Mouse (Mus musculus) neural tube, embryonic 10.5 days (tissue): ENCODE results near the gene Got1.
"Not testable (repeated sequence)": the region's sequence is repeated elsewhere in the genome, so short reads cannot be mapped to it uniquely, and the experiment has no call there.

ENCODE experiments used
- DNase-seq: peaks from one replicate; pipeline ENCODE4 v3.0.0-alpha.2; 2017; ENCODE audit warnings: low spot score; ENCODE audit errors: extremely low spot score

The Got1 gene

DNA sequence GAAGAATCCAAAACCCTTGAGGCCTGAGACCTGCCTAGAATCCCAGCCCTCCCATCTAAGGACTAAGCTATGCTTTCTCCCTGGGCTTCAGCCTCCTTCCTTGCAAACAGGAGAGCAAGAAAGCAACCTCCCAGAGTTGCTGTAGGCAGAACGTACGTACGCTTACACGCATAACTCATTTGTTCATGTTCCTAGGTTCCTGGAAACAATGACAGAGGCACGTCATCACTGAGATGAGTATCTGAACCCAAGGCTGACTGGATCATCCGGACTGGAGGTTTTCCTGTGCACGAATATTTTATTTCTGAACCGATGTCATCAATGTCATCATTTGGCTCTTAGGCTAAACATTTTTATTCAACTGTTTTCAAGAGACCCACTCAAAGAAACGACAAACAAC is 2.4 kb downstream of the Got1 start:
- DNase-seq: no peak

DNA sequence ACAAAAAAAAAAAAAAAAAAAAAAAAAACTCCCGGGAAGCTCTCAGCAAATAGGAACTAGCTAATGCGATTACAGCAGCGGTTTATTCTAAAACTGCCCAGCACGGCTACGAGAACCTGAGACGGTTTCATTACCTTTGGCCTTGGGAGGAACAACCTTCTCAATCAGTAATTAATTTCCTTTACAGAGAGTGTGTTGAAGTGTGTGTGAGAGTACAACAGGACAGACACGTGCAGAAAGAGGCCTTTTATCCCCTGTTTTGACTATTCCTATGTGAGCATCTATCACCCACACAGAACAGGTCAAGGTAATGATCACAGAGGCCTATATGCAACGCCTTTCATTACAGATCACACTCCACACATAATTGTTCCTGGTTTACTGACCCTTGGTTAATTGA is 3.0 kb downstream of the Got1 start:
- no peak for DNase-seq

DNA sequence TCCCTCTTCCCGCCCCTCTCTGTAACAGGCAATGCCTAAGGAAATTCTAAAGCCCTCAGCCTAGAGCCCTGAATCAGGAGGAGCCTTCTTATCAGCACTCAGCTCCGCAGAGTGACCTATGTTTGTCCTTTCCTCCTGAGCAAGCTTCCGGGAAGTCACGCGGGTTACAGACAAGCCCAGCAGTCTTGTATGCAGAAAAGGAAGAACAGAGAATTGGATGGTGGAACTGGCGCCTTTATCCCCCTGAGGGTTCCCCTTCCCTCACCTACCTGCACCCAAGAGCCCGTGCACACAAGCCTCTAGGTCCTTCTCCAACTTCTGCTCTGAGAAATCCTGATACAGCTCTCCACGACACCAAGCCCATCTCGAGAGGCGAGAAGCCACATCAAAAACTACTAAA is 4.0 kb downstream of the Got1 start:
- no peak for DNase-seq

DNA sequence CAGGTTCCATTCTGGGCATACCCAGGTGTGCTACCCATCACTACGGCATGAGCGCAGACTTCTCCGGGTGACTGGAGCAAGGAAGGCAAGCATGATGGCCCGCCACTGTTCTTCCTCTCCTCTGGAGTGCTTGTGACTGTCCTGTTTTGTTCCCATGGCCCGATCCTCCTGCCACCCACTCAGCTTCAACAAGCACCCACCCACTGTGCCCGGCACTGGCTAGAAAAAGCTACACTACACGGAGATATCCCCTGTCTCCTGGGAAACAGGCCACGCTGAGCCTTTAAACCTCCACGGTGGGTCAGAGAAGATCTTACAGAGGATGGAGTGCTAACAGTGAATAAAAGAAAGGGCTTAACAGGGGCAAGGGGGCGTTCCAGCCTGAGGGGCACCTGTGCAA is 5.2 kb downstream of the Got1 start:
- DNase-seq: no peak

DNA sequence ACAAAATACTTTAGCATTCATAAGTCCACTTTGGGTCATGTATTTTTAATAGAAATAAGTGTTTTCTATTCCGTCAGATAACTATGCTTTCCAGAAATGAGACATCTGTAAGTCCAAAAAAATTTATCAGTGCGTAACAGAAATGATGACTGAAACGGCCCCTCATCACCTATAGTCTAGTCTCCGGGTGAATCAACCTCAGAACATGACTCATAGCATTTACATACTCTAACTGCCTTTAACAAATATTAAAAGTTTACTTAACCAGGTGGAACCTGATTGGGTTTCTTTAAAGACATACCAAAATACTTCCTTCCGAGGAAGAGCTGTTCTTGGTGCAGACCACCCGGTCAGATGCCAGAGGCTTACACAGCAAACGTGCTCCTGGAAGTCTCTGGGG is 6.1 kb downstream of the Got1 start:
- no peak for DNase-seq

DNA sequence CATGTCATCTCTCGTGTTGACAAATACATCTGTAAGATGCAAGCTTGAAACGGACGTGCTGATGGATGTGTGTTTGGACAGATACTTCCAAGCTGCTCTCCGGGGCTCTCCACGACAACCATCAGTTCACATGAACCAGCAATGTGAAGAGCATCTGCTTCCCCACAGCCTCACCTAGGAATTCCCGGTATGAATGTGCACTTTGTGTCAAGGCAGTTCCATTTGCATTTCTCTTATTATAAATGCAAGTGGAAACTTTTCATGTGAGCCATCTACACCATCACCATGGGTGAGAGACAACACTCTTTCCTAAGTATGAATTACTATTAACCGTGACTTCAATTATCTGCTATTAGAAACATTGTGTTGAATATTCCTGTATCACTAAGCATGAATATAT is 6.6 kb downstream of the Got1 start:
- DNase-seq: no peak

DNA sequence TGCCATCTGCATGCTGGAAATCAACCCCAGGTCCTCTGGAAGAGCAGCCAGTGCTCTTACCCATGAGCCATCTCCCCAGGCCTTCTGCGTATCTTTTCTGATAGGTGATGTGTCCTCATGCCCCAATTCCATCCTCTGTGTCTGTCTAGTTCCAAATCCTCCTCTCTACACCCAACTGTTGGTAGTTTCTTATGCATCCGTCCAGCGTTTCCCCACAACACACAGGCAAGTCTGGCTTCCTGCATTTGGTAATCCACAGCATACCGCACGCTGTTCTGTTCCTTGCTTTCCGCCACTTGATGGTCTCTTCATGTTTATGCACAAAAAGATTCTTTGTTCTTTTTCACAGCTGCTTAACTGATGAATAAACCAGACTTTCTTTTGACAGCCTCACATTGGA is 7.1 kb downstream of the Got1 start:
- no peak for DNase-seq

DNA sequence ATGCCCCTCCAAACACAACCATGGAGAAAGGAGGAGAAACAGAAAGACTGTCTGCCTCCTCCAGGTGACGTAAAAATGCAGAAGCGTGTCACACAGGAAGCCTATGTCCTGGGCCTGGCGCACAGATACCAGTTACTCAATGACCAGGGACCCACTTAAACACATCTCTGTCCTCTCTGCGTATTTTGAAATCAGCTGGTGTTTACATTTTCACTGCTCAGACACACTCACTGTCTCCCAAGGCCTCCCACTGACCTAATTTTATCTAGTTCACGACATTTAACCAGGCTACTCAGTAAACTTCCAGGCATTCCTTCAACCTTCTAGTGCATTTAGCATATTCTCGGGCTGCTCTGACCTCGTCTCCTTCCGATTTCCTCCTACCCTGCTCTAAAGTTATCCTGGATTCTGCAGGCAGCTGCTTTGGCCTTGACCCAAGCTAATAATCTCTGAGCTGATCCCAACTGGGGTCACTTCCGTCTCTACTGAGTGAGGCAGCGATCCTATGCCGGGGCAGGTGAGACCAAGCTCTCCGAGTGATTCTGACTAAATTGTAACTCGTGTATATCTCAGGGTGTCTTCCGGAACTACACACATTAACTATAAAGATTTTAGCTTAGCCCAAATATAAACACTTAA is 7.9 kb downstream of the Got1 start:
- DNase-seq: no peak

DNA sequence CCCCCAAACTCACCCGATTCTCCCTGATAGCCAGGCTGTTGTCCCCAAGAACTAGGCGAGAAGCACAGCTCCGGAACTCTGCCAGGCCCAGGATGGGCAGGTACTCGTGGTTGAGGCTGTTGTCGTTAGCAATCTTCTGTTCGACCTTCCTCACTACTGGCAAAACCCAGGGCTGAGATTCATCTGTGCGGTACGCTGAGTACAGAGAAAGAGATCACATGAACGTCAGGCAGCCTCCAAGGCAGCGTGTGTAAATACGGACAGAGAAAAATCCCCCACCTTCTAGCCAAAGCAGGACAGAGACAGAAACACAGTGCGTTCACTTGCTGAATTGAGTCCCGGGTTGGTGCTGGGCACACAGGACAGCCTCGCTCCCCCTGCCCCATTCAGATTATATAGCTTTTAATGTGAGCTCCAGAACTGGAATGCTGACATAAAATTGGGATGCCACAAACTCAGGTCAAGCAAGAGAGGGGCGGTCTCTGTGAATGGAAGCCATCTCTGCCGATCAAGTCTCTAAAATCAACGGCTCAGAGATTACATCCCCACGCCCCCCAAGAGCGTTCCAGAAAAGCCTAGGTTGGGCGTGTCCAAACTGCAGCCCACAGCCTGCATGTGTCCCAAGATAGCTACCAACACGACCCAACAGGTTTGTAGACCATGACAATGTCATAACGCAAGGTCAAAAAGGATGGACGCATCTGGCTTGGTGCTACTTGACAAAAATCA is 8.6 kb downstream of the Got1 start:
- no peak for DNase-seq

DNA sequence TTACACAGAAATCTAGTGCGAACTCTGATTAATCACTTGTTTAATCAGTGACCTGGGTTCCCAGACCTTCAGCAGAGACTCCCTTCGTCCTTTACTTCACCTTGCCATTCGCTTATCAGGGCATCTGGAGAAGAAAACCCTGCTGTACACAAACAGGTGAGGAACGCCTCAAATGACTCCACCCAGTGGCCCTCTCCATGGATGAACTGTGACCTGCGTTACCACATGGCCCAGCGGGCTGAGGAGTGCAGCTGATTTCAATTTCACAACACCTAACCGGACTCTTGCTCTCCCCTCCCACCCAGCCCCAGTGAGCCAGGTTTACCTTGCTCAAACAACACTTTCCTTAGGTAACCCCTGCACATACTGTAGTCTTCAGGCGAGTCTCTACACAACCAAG is 10.5 kb downstream of the Got1 start:
- no peak for DNase-seq

DNA sequence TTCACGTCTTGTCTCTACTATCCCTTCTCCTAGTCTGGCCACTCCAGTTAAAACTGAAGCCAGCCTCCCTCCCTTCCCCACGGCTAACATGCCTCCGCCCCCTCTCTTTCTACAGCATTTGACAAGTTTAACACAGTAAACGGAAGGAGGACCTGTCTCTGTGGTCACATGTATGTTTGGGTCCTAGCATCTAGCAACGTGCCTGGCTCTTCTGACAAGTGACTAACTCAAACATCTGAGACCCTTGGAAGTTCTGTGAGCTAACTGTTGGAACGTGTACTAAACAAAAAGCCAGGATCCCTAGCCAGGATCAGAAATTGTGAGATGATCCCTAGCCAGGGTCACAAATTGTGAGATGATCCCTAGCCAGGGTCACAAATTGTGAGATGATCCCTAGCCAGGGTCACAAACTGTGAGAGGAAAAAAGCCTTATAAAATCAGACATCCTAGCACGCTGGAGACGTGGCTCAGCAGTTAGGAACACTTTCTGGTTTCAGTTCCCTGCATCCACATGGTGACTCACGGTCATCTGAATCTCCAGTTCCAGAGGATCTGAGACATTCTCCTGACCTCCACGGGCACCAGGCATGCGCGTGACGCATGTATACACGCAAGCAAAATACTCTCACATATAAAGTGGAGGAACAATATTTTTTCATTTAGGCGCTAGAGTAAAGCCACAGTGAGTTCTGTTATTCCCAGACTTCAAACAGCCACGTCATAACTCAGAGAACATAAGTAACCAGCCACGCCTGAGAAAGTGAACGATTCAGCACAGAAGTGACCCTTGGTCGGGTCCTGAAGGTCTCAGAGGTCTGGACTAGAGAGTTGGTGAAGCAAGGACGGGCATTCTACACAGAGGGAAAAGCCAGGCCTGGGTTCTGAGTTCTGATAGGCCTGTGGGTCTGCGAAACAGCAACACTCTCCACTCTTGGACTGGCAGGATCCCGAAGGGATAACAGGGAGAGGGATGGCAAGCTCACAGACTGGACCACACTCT is 12.5 kb downstream of the Got1 start:
- DNase-seq: no peak

DNA sequence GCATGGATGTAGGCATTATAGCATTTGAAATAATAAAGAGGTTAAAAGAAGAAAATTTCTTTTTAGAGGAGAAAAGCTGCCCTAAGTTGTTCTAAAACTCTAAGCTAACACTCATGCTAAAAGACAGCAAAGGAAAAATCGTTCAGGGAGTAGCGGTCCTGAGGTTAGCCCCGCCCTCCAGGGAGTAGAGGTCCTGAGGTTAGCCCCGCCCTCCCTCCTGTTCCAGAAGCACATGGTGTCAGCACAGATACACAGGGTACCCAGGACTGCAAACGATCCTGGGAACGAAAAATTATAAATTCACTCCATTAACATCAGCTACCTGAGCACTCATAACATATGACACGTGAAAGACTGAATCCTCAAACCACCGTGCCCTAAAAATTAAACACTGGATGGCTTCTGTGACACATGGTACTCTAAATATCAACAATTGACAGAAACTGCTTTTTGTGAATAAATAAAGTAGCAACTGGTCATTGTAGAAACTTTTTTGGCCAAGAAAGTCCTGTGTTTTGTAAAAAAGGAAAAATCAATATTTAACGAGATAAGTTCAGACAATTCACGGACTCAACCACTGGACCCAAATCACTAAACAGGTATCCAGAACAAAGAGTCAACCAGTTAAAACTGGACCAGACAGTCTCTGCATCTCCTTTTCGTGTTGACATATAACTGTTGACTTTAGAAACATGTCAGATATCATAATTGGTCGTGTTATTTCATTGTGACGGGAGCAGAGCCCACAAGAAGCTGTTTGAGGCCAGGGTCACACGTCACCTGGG is 13.8 kb downstream of the Got1 start:
- DNase-seq: no peak

DNA sequence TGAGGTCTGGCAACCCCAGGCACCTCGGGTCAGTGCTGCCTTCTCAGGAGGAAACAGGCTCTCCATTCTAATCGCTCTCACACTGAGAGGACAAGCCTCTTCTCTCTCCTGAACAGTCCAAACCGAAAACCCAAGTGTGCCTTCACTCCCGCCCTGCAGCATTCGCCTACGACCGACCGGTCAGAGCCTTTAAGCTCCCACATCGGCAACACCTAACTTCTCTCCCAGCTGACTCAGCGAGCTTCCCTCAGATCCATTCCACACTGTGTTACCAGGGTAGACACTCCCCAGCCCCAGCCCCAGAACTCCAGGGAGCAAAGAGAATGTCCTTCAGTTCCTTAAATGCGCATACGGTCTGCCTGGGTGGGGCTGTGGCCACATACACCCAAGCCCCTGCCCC is 19.0 kb downstream of the Got1 start:
- no peak for DNase-seq

DNA sequence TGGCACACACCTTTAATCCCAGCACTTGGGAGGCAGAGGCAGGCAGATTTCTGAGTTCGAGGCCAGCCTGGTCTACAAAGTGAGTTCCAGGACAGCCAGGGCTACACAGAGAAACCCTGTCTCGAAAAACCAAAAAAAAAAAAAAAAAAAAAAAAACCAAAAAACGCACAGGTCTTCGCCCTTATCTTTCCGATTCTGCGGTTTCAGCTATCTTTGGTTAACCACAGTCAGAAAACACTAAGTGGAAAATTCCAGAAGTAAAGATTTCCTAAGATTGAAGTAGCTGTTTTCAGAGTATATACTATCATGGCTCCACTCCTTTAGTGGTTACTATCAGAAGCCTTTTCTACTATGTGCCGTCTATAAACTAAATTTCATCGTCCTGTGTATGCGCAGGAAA is 20.8 kb downstream of the Got1 start:
- DNase-seq: not testable (repeated sequence)

DNA sequence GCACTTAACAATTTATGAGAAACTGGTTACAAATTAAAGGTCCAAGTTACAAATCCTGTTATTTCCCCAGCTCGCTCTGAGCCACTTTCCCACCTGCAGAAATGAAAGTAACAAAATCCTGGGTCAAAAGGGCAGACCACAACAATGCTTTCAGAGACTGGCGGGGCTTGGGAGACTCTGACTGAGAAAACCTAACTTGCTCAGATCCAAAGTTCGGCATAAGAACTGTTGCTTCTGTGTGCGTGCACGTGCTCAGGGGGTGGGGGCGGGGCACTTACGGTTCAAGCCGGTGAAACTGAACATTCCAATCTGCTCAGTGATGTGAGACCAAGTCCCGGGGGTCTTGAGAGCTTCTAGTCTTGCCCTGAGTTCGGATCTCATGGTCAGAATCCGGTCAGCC is 21.8 kb downstream of the Got1 start:
- DNase-seq: no peak

DNA sequence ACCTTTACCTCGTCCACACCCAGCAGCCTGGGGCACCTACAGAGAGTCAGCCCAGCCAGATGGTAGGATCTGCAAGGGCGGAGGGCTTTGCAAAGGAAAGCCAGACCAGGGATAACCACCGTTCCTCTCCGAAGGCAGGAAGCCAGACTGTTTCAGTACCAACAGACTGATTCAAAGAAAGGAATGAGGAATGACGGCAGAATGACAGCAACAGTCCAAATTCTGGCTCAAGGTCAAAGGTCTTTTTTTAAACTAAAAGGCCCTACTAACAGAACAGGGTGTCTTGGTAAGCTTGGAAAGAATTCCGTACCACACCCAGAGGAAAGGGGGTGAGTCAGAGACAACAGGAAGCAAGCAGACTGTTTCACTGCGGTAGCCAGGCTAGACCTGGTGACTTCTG is 25.5 kb downstream of the Got1 start:
- no peak for DNase-seq

DNA sequence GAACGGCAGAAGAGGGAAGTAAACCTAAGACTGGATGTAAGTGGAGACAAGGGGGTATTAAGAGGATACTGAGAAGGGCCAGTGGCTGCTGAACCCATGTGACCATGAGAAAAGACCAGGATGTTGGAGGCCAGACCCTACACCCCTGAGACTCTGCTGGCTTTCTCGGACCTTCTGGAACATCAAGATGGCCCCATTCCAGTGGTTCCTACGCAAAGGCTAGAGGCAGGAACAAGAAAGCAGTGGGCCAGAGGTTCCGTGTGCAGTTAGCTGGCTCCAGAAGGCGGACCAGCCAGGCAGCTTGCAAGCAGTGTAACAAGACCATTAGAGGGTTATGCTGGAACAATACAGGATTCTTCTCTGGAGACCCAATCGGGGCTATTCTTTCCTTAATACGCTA is 27.0 kb downstream of the Got1 start:
- no peak for DNase-seq

DNA sequence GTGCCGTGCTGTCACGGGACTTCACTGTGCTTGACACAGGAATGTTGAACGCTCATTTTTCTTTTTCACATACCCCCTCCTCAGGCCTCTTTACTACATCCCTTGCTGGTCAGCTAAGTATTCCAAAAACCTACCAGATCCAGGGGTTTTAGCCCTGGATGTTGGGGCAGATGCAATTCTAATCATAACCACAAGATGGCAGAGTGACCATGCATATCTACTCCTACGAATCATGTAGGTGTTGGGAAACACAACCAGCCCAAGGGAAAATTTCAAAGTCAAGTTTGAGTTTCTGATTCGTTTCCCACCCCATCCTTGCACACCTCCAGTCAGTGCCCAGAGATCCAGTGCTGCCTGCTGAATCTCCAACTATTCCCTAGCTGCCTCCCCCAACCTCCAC is 28.6 kb downstream of the Got1 start:
- peak; percentile 57 for DNase-seq

DNA sequence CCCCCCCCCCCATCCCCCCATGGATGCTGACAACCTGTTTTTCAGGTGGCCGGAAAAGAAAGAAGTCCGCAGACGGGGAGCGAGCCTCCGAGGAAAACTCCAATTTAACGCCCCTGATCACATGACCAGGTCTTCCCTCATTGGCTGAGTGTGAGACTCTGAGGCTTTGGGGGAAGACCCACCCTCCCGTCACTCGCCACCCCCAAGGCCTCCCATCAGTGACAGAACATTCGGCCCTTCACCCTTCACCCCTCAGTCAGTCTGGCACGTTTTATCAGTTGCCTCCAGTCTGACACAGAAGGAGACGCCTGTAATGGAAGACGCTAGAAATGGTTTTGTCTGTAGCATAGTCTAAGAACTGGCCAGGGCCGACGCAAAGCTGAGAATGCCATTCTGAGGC is 29.5 kb downstream of the Got1 start:
- DNase-seq: peak; percentile 29

DNA sequence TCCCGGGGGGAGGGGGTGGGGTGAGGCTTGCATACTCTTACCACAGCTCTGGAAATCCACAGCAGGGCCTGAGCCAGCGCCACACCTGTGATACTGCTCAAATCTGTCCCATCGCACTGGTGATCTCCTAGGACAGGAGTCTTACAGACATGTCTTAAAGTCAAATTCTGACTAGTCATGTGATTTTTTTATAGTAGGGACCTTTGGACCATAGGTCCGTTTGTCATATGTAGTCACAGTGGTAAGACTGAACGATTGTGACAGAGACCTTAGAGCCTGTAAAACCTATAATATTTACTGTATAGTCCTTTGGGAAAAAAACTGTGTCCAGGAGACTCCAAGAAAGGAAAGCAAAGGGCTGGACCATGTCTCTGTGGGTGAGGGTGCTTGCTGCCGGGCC is 30.5 kb downstream of the Got1 start:
- no peak for DNase-seq

DNA sequence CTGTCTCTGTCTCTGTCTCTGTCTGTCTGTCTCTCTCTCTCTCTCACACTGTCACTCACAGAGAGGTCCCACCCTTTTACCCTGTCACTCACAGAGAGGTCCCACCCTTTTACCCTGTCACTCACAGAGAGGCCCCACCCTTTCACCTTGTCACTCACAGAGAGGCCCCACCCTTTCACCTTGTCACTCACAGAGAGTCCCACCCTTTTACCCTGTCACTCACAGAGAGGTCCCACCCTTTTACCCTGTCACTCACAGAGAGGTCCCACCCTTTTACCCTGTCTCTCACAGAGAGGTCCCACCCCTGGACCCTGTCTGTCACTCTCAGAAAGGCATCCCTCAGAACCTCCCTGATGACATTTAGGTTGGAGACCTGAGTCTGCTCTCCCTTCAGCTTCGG is 31.1 kb downstream of the Got1 start:
- DNase-seq: not testable (repeated sequence)
